Mouse (Mus musculus) megakaryocyte, embryonic 14.5 days (primary cell): Measurements from ENCODE around the gene Syne3. TPM values are rescaled to one million over a fixed set of nuclear protein-coding genes. Genes with fewer than 3 reads are reported as not detected.
A peak's percentile ranks its signal among the peaks of the same experiment; 100 is the strongest.

Experiments
- H3K27me3 ChIP-seq: replicated peaks from 2 replicates; pipeline ENCODE3; 2012; ENCODE audit warnings: inconsistent platforms
- H3K36me3 ChIP-seq: replicated peaks from 2 replicates; pipeline ENCODE3; 2012; ENCODE audit warnings: low read length, inconsistent platforms, mixed read lengths
- H3K4me1 ChIP-seq: 2 replicates; pipeline ENCODE4 v1.6.1; 2012; ENCODE audit warnings: inconsistent platforms
- H3K4me3 ChIP-seq: replicated peaks from 2 replicates; pipeline ENCODE3; 2012; ENCODE audit warnings: moderate library complexity, mild to moderate bottlenecking, inconsistent platforms
- H3K9me3 ChIP-seq: 2 replicates; pipeline ENCODE4 v1.6.1; 2012; ENCODE audit warnings: inconsistent platforms
- FLI1 ChIP-seq: IDR thresholded peaks from 2 replicates; pipeline ENCODE4 v1.6.1; 2012; ENCODE audit warnings: low read length, inconsistent platforms, mixed read lengths
- GATA1 ChIP-seq: IDR thresholded peaks from 3 replicates; pipeline ENCODE4 v1.6.1; 2012; ENCODE audit warnings: mixed read lengths, low read length, inconsistent platforms, borderline replicate concordance
- polyA plus RNA-seq: library from polyadenylated mRNA; stranded (reverse); fragments of >175 nt; gene quantifications from 2 replicates; pipeline ENCODE4 v1.2.3, GENCODE M21; 2012; ENCODE audit warnings: low replicate concordance; ENCODE audit not compliant: insufficient read depth

Syne3 gene
- polyA plus RNA-seq, 1 experiment: 6.8 TPM

DNA sequence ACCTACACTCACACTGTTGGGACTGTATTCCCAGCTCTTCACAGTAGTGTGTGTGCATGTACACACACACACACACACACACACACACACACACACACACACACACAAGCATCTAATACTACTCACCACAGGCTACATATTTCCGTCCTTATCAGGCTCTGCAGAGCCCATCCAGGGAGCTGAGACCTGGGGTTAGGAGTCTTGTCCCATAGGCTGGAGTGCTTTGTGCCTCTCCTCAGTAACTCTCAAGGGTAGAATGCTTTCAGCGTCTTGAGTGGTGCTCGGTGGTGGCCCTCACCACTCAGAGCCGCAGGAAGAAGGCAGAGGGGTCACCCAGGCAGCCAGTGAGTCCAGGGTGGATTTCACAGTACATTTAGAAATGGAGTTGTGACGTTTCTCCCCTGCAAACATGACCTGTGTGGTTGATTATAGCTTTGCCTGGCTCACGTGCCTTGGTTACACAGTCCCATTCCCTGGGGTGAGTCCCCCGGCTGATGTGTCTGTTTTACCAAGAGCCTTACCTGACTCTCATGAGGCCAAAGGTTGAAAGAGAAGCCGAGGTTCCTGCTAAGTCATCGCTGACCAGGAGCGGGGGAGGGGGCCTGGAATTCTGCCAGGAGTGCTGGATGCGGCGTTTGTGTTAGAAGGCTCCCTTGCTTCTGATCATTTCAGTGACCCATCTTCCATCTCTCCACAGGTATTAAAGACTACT is 30.1 kb upstream of the Syne3 start:
- peaks cover 92% of the 10 kb centered on the region for H3K36me3 ChIP-seq
- peak overlapping the region; percentile 7 for H3K4me3 ChIP-seq
- H3K4me1 ChIP-seq: peaks cover 72% of the 10 kb centered on the region
- H3K9me3 ChIP-seq: peaks cover 6% of the 10 kb centered on the region
- no peaks in the 10 kb centered on the region for H3K27me3 ChIP-seq
- no peak for TF ChIP-seq GATA1
- no peak for TF ChIP-seq FLI1

DNA sequence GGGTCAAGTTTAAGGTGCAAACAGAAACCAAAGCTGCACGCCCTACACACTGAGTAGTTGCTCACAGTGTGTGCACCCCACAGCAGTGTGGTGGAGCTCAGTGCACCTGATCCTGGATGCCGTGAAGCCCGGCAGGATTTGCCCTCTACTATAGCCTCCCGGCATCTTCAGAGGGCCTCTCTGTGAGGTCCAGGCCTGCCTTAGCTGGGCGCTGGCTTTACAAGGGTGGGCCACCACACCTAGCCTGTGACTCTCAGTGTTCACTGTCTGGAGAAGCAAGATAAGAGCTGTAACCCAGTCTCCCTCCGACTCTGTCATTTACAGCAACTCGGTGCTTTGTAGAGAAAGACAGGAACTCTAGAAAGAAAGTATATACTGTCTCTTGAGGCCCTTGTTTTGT is 29.3 kb upstream of the Syne3 start:
- Histone ChIP-seq H3K4me3 (peak overlapping the region; percentile 83), H3K27me3 (no peaks in the 10 kb centered on the region), H3K4me1 (peaks cover 80% of the 10 kb centered on the region), H3K9me3 (peaks cover 6% of the 10 kb centered on the region), H3K36me3 (peaks cover 88% of the 10 kb centered on the region)
- TF ChIP-seq GATA1 (no peak), FLI1 (no peak)

DNA sequence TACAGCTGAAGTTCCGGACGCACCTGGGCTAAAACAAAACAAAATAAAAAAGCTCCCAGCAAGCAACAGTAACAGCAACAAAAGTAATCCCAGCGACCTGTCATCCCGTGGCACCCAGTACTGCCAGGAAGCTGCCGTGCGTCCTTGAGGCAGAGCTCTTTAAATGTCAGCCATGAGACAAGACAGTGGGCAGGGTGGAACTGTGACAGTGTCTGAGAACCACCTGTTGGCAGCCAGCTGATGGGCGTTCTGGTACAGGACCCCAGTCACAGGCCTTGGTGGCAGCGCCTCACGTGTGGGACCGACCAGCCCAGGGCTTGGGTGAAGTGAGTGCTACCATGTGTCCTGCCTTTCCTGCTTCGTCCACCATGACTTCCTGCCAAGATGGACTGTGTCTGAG is 28.6 kb upstream of the Syne3 start:
- Histone ChIP-seq H3K4me3 (peak overlapping the region; percentile 83), H3K27me3 (no peaks in the 10 kb centered on the region), H3K4me1 (peaks cover 86% of the 10 kb centered on the region), H3K9me3 (peaks cover 5% of the 10 kb centered on the region), H3K36me3 (peaks cover 81% of the 10 kb centered on the region)
- TF ChIP-seq GATA1 (no peak), FLI1 (no peak)

DNA sequence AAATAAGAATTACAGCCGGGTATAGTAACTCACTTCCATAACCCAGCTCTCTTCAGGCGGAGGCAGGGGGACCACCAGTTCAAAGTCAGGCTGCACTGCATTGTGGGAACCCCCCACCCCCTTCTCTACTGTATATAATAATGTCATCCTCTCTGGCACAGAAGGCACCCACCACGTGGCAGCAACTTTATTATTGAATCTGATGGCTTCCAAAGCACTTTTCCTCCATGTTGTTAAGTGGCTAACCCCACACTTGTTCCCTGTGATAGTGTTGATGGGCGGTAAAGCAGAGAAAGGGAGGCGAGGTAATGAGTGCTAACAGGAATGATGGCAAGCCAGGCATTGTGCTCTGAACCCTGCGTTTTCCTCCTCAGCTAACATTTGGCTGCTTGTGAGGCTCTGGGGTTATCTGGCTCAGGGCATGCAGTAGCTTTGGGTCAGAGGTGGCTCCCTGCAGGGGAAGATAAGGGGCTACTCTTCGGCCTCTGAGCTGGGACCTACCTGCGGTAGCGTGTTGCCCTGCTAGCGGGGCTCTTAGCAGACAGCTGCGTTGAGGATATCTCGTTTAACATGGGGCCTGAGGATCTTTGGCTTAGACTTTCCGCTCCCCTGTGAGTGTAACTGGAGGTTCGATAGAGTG is 24.6 kb upstream of the Syne3 start:
- Histone ChIP-seq H3K4me3 (peak overlapping the region; percentile 99), H3K9me3 (no peaks in the 10 kb centered on the region), H3K27me3 (no peaks in the 10 kb centered on the region), H3K36me3 (peaks cover 60% of the 10 kb centered on the region), H3K4me1 (peaks cover 83% of the 10 kb centered on the region)
- TF ChIP-seq GATA1 (no peak), FLI1 (no peak)

DNA sequence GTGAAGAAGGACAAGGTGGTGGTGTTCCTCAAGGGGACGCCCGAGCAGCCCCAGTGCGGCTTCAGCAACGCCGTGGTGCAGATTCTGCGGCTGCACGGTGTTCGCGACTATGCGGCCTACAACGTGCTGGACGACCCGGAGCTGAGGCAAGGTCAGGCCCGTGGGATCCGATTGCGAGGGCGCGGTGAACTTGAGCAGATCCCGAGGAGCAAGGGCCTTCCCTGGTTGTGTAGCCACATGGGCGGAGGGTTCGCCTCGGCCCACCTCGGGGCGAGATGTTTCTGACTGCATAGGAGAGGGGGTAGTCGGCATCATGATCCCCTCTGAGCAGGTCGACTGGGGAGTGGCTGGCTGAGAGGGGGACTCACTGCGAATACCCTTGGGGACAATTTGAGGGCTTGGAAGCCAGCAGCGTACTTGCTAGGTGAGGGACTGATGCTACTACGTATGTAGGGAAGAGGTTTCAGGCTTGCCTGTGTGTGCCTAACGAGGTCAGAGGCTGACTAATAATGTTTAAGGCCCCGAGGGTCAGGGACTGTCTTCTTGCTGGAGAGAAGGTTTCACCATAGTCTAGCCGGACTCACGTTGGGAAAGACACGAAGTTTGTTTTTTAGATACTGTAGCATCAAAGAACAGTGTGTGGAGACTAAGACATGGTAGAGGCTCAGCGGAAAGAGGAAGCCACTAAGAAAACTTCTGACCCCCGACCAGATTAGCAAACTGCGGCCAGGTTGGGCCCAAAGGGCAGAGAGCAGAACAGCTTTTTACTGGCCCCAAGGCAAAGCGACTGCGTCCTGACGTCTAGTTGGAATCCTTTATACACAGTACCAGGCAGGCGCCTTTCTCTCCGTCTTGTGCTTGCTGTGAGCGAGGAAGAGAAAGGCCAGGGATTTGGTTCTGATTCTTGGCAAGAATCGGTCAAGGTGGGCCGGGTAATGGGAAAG is 23.5 kb upstream of the Syne3 start:
- Histone ChIP-seq H3K36me3 (peaks cover 60% of the 10 kb centered on the region), H3K4me3 (peak overlapping the region; percentile 99), H3K4me1 (peaks cover 83% of the 10 kb centered on the region), H3K27me3 (no peaks in the 10 kb centered on the region), H3K9me3 (no peaks in the 10 kb centered on the region)
- no peak for TF ChIP-seq GATA1
- no peak for TF ChIP-seq FLI1

DNA sequence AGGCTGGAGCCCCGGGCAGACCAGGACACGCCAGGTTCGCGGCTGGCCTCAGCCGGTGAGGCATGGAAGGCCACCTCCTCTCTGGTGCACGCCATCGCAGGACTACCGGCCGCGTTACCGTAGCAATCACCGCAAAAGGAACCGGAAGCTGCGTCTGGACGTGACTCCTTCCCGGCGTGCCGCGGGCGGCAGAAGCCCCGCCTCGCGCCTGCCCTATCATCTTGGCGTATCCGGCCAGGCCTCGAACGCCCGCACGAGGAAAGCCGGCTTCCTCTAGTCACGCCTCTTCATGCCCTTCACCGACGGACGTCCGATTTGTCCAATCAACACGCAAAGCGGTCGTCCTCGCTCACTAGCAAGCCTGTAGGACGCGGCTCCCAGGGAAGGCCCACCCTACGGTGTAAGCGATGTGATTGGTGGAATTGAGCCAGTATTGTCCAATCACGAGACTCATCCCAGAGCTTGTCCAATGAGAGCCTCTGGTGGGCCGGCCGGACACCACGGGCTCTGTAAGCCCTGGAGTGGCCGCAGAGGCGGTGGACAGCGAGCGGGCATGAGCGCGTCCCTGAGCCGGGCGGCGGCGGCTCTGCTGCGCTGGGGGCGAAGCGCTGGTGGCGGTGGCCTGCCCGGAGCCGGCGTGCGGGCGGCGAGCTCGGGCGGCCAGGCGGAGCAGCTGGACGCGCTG is 22.7 kb upstream of the Syne3 start, which contains the start of gene Glrx5:
Gene Glrx5 (plus strand): TSS at position 542 of the 685 bp plus-strand sequence.
- peak; percentile 95 for TF ChIP-seq FLI1
- TF ChIP-seq GATA1: peak; percentile 82; the same call in 2 of the 3 replicates
- H3K36me3 ChIP-seq: peaks cover 51% of the 10 kb centered on the region
- peak within 1 kb of the TSS; percentile 99 for H3K4me3 ChIP-seq
- H3K4me1 ChIP-seq: peaks cover 83% of the 10 kb centered on the region
- H3K9me3 ChIP-seq: no peaks in the 10 kb centered on the region
- H3K27me3 ChIP-seq: no peaks in the 10 kb centered on the region

DNA sequence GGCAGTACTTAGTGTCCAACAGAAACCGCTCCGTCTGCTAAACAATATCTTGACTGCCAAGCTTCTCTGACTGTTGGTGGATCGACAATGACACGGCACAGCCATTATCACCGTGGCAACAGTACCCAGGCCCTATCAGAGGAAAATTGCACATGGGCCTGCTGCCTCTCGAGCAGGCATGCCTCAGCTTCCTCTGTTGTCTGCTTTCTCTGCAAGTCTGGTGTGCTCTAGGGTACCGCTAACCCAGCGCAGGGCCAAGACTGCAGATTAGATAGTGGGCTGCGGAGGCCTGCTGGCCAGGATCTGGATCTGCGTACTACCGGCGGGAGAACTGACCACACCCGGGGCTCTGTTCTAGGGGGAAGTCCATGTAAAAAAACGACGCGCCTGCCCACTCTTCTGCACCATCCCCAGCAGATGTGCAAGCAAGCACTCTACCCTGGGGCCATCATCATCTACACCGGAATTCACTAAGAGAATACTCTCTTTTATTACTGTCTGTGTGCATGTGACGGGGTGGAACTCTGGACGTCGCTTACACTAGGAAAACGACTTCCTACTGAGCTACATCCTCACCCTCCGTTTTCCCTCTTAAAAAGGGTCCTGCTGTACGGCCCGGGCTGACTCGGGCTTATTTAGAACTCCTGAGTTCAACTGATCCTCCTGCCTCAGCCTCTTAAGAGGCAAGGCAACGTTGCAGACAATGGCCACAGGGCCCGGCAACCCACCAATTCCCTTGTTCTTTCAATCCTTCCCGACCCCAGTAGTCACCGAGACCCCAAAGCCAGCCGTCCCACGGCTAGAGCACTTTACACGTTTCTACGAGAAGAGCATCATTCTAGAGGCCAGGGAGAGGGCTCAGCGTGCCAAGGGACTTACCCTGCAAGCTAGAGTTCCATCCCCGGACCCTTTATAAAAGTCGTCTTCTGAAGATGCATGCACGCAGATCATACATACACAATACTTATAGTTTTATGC is 21.8 kb upstream of the Syne3 start:
- Histone ChIP-seq H3K4me1 (peaks cover 81% of the 10 kb centered on the region), H3K36me3 (peaks cover 42% of the 10 kb centered on the region), H3K27me3 (no peaks in the 10 kb centered on the region), H3K4me3 (peak overlapping the region; percentile 99), H3K9me3 (no peaks in the 10 kb centered on the region)
- TF ChIP-seq GATA1 (no peak), FLI1 (no peak)

DNA sequence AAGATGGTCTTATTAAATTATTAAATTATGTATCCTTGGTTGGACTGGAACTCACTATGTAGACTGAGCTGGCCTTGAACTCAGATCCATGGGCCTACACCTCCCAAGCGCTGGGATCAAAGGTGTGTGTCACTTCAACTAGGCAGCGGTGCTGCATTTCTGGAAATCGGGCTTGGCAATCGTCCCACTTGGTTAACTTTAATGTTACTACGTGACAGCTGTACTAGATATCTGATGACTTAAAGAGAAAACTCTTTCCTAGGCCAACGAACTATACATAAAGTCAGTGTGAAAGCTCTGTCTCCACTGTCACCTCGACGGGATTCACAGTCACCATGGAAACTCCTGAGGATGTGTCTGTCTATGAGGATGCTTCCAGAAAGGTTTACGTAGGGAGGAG is 20.3 kb upstream of the Syne3 start:
- Histone ChIP-seq H3K36me3 (peaks cover 29% of the 10 kb centered on the region), H3K27me3 (no peaks in the 10 kb centered on the region), H3K4me1 (peaks cover 81% of the 10 kb centered on the region), H3K4me3 (peak overlapping the region; percentile 64), H3K9me3 (no peaks in the 10 kb centered on the region)
- no peak for TF ChIP-seq GATA1
- TF ChIP-seq FLI1: no peak
